Mouse (Mus musculus): ENCODE results near the gene Ehbp1l1. TPM values are rescaled to one million over a fixed set of nuclear protein-coding genes. Genes with fewer than 3 reads are reported as not detected.
A peak's percentile ranks its signal among the peaks of the same experiment; 100 is the strongest.

The Ehbp1l1 gene
- polyA plus RNA-seq, 1 experiment: 19.3 TPM

- TF ChIP-seq CTCF (conservative IDR thresholded peaks at IDR 0.05; ENCODE audit: insufficient read depth, insufficient read length, low read depth, low read length) (no peak), POLR2A (IDR thresholded peaks at IDR 0.05; ENCODE audit: low read depth, low read length) (no peak)
- H3K36me3 ChIP-seq (ENCODE audit: control insufficient read depth, insufficient read depth, low read length): no peaks in the 10 kb centered on the region; the same call in 1 of the 2 replicates
- DNase-seq: no peak
- H3K27ac ChIP-seq (ENCODE audit: insufficient read depth, low read depth, low read length): no peak overlapping the region
- no peaks in the 10 kb centered on the region for H3K4me1 ChIP-seq (ENCODE audit: control insufficient read depth, insufficient read depth, low read length)
- 53% methylated on average over 36 of the region's 36 CpGs for WGBS
- H3K27me3 ChIP-seq (replicated peaks; ENCODE audit: control insufficient read depth, insufficient read depth, low read length): no peaks in the 10 kb centered on the region
- no peak overlapping the region for H3K4me3 ChIP-seq (ENCODE audit: insufficient read depth, low read depth, low read length)
Observed at GRCm38 (mm10) chr19:5756991-5757636, 31.0 kb upstream of the Ehbp1l1 start.

- Histone ChIP-seq H3K36me3 (ENCODE audit: control insufficient read depth, insufficient read depth, low read length) (no peaks in the 10 kb centered on the region; the same call in 1 of the 2 replicates), H3K27ac (ENCODE audit: insufficient read depth, low read depth, low read length) (no peak overlapping the region), H3K4me3 (ENCODE audit: insufficient read depth, low read depth, low read length) (no peak overlapping the region), H3K4me1 (ENCODE audit: control insufficient read depth, insufficient read depth, low read length) (no peaks in the 10 kb centered on the region), H3K27me3 (replicated peaks; ENCODE audit: control insufficient read depth, insufficient read depth, low read length) (no peaks in the 10 kb centered on the region)
- WGBS: 51% methylated on average over 29 of the region's 29 CpGs
- TF ChIP-seq CTCF (conservative IDR thresholded peaks at IDR 0.05; ENCODE audit: insufficient read depth, insufficient read length, low read depth, low read length) (no peak), POLR2A (IDR thresholded peaks at IDR 0.05; ENCODE audit: low read depth, low read length) (no peak)
- no peak for DNase-seq
Observed at GRCm38 (mm10) chr19:5756321-5756985, 30.3 kb upstream of the Ehbp1l1 start.

GRCm38 (mm10) chr19:5751742-5752141, 25.6 kb upstream of the Ehbp1l1 start:
- Histone ChIP-seq H3K27me3 (replicated peaks; ENCODE audit: control insufficient read depth, insufficient read depth, low read length) (no peaks in the 10 kb centered on the region), H3K4me1 (ENCODE audit: control insufficient read depth, insufficient read depth, low read length) (no peaks in the 10 kb centered on the region), H3K27ac (ENCODE audit: insufficient read depth, low read depth, low read length) (no peak overlapping the region), H3K4me3 (ENCODE audit: insufficient read depth, low read depth, low read length) (no peak overlapping the region), H3K36me3 (ENCODE audit: control insufficient read depth, insufficient read depth, low read length) (no peaks in the 10 kb centered on the region)
- no peak for TF ChIP-seq CTCF (conservative IDR thresholded peaks at IDR 0.05; ENCODE audit: insufficient read depth, insufficient read length, low read depth, low read length)
- no peak for TF ChIP-seq POLR2A (IDR thresholded peaks at IDR 0.05; ENCODE audit: low read depth, low read length)
- WGBS: 28% methylated on average over 20 of the region's 20 CpGs
- DNase-seq: peak; percentile 75

GRCm38 (mm10) chr19:5750951-5751350, 24.8 kb upstream of the Ehbp1l1 start:
- TF ChIP-seq POLR2A (IDR thresholded peaks at IDR 0.05; ENCODE audit: low read depth, low read length) (no peak), CTCF (conservative IDR thresholded peaks at IDR 0.05; ENCODE audit: insufficient read depth, insufficient read length, low read depth, low read length) (no peak)
- DNase-seq: no peak
- H3K4me1 ChIP-seq (ENCODE audit: control insufficient read depth, insufficient read depth, low read length): no peaks in the 10 kb centered on the region
- H3K36me3 ChIP-seq (ENCODE audit: control insufficient read depth, insufficient read depth, low read length): no peaks in the 10 kb centered on the region
- H3K27ac ChIP-seq (ENCODE audit: insufficient read depth, low read depth, low read length): no peak overlapping the region
- no peak overlapping the region for H3K4me3 ChIP-seq (ENCODE audit: insufficient read depth, low read depth, low read length)
- WGBS: 49% methylated on average over 22 of the region's 22 CpGs
- H3K27me3 ChIP-seq (replicated peaks; ENCODE audit: control insufficient read depth, insufficient read depth, low read length): no peaks in the 10 kb centered on the region

GRCm38 (mm10) chr19:5749476-5749875, 23.4 kb upstream of the Ehbp1l1 start:
- H3K36me3 ChIP-seq (ENCODE audit: control insufficient read depth, insufficient read depth, low read length): no peaks in the 10 kb centered on the region
- H3K4me1 ChIP-seq (ENCODE audit: control insufficient read depth, insufficient read depth, low read length): no peaks in the 10 kb centered on the region
- TF ChIP-seq POLR2A (IDR thresholded peaks at IDR 0.05; ENCODE audit: low read depth, low read length) (no peak), CTCF (conservative IDR thresholded peaks at IDR 0.05; ENCODE audit: insufficient read depth, insufficient read length, low read depth, low read length) (no peak)
- no peak overlapping the region for H3K4me3 ChIP-seq (ENCODE audit: insufficient read depth, low read depth, low read length)
- 78% methylated on average over 6 of the region's 6 CpGs for WGBS
- DNase-seq: no peak
- H3K27me3 ChIP-seq (replicated peaks; ENCODE audit: control insufficient read depth, insufficient read depth, low read length): no peaks in the 10 kb centered on the region
- no peak overlapping the region for H3K27ac ChIP-seq (ENCODE audit: insufficient read depth, low read depth, low read length)

GRCm38 (mm10) chr19:5746907-5747363, 20.8 kb upstream of the Ehbp1l1 start:
- 74% methylated on average over 12 of the region's 12 CpGs for WGBS
- H3K27ac ChIP-seq (ENCODE audit: insufficient read depth, low read depth, low read length): no peak overlapping the region
- H3K4me1 ChIP-seq (ENCODE audit: control insufficient read depth, insufficient read depth, low read length): no peaks in the 10 kb centered on the region
- DNase-seq: no peak
- H3K4me3 ChIP-seq (ENCODE audit: insufficient read depth, low read depth, low read length): no peak overlapping the region
- no peaks in the 10 kb centered on the region for H3K36me3 ChIP-seq (ENCODE audit: control insufficient read depth, insufficient read depth, low read length)
- no peaks in the 10 kb centered on the region for H3K27me3 ChIP-seq (replicated peaks; ENCODE audit: control insufficient read depth, insufficient read depth, low read length)
- TF ChIP-seq POLR2A (IDR thresholded peaks at IDR 0.05; ENCODE audit: low read depth, low read length): no peak
- no peak for TF ChIP-seq CTCF (conservative IDR thresholded peaks at IDR 0.05; ENCODE audit: insufficient read depth, insufficient read length, low read depth, low read length)
